Mouse (Mus musculus) intestine, embryonic 14.5 days (tissue): ENCODE data around the gene Dctpp1. TPM values are rescaled to one million over a fixed set of nuclear protein-coding genes. Genes with fewer than 3 reads are reported as not detected.

Experiments
- ATAC-seq: fragments of 200-750 bp; cut with Nextera tagmentation; replicated peaks from 2 replicates; pipeline ENCODE4 v1.8.0; 2017; ENCODE audit warnings: low read depth, moderate number of reproducible peaks, moderate TSS enrichment, moderate library complexity; ENCODE audit not compliant: low FRiP score, low TSS enrichment
- DNase-seq: peaks from one replicate; pipeline ENCODE4 v3.0.0-alpha.2; 2018; ENCODE audit warnings: low spot score
- H3K27ac ChIP-seq: fragments of 300-500 bp; sonication (generic); 2 replicates; pipeline ENCODE4 v1.5.1; 2014; ENCODE audit warnings: low read depth, mild to moderate bottlenecking, control low read depth
- H3K27me3 ChIP-seq: fragments of 300-500 bp; sonication (generic); replicated peaks from 2 replicates; pipeline ENCODE4 v1.6.1; 2014; ENCODE audit warnings: low read length, control low read depth; ENCODE audit not compliant: control insufficient read depth, insufficient read depth
- H3K36me3 ChIP-seq: fragments of 300-500 bp; sonication (generic); 2 replicates; pipeline ENCODE4 v1.6.1; 2014; ENCODE audit warnings: low read length, control low read depth; ENCODE audit not compliant: control insufficient read depth, insufficient read depth
- H3K4me1 ChIP-seq: fragments of 300-500 bp; sonication (generic); replicated peaks from 2 replicates; pipeline ENCODE4 v1.6.1; 2014; ENCODE audit warnings: low read length, control low read depth, mixed read lengths; ENCODE audit not compliant: control insufficient read depth, insufficient read depth
- H3K4me2 ChIP-seq: fragments of 300-500 bp; sonication (generic); 2 replicates; pipeline ENCODE4 v1.6.1; 2014; ENCODE audit warnings: low read length
- H3K4me3 ChIP-seq: fragments of 300-500 bp; sonication (generic); 2 replicates; pipeline ENCODE4 v1.5.1; 2014; ENCODE audit warnings: low read depth, low read length, control low read depth, mixed read lengths
- H3K9ac ChIP-seq: fragments of 300-500 bp; sonication (generic); 2 replicates; pipeline ENCODE4 v1.6.1; 2014; ENCODE audit warnings: mild to moderate bottlenecking, low read length
- H3K9me3 ChIP-seq: fragments of 300-500 bp; sonication (generic); 2 replicates; pipeline ENCODE4 v1.6.1; 2016; ENCODE audit warnings: low read length, control low read depth; ENCODE audit not compliant: control insufficient read depth
- WGBS: fragments of 180-500 bp; shearing (Covaris S2); extraction: QIAGEN DNeasy Blood & Tissue Kit; methylation state at CpG from one replicate; pipeline ENCODE4 v1.1.7; 2014; 5-methylcytosine and 5-hydroxymethylcytosine counted together
- polyA plus RNA-seq: library from polyadenylated mRNA; unstranded; fragments of >200 nt; fragmentation: Nextera tagmentation; extraction: Ambion mirVana; gene quantifications from 2 replicates; pipeline ENCODE4 v1.2.1, GENCODE M21; 2014

The Dctpp1 gene
- polyA plus RNA-seq, 1 experiment from 2014 or later: 305 TPM

DNA sequence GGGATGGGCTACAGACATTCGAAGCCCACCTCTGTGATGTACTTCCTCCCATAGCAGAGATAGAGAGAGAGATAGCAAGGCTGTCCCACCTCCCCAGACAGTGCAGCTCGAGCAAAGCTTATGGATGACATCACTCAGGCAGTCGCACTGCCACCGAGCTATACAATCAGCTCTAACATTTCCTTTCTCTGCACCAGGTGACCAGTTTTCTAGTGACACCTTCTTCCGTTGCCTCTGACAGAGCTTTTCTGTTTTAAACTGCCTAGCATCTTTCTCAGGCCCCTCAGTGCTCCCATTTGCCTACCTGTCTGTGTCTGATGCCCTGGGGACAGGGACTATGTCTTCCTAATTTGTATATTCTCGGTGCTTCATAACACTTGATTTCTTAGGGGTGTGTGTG, 40.1 kb downstream of the Dctpp1 start:
- 69% methylated on average over 6 of the region's 6 CpGs for WGBS
- no peak overlapping the region for H3K4me3 ChIP-seq

DNA sequence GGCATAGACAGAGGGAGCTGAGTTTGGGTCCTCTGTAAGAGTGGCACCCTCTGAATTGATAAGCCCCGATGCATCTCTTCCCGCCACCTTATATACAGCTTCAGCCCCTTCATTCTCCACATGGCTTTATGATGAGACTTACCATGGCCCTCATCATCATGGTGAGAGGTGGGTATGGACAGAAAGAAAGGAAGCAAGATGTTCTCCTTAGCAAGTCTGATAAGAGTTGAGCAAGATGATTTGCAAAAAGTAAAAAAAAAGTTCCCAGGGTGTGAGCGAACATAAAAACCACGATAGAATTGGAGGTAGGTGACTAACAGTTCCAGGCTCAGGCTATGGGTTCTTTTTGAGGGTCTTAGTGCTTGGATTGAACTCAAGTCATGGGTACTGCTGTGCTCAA, 41.8 kb downstream of the Dctpp1 start:
- Histone ChIP-seq H3K4me2 (no peak overlapping the region), H3K9me3 (no peaks in the 10 kb centered on the region), H3K27ac (no peak overlapping the region), H3K4me3 (no peak overlapping the region), H3K9ac (no peak overlapping the region), H3K27me3 (no peaks in the 10 kb centered on the region), H3K4me1 (no peaks in the 10 kb centered on the region; the same call in 1 of the 2 replicates), H3K36me3 (no peaks in the 10 kb centered on the region)
- whole genome bisulfite sequencing: 88% methylated on average over 4 of the region's 4 CpGs
- DNase-seq: no peak
- no peak for ATAC-seq

More for the DNA sequence above, 40.1 kb downstream of the Dctpp1 start:
- no peak overlapping the region for H3K27ac ChIP-seq
- no peak overlapping the region for H3K4me2 ChIP-seq
- H3K4me1 ChIP-seq: no peaks in the 10 kb centered on the region
- no peak for ATAC-seq
- H3K36me3 ChIP-seq: no peaks in the 10 kb centered on the region
- H3K27me3 ChIP-seq: no peaks in the 10 kb centered on the region
- H3K9me3 ChIP-seq: no peaks in the 10 kb centered on the region
- H3K9ac ChIP-seq: no peak overlapping the region
- DNase-seq: no peak

DNA sequence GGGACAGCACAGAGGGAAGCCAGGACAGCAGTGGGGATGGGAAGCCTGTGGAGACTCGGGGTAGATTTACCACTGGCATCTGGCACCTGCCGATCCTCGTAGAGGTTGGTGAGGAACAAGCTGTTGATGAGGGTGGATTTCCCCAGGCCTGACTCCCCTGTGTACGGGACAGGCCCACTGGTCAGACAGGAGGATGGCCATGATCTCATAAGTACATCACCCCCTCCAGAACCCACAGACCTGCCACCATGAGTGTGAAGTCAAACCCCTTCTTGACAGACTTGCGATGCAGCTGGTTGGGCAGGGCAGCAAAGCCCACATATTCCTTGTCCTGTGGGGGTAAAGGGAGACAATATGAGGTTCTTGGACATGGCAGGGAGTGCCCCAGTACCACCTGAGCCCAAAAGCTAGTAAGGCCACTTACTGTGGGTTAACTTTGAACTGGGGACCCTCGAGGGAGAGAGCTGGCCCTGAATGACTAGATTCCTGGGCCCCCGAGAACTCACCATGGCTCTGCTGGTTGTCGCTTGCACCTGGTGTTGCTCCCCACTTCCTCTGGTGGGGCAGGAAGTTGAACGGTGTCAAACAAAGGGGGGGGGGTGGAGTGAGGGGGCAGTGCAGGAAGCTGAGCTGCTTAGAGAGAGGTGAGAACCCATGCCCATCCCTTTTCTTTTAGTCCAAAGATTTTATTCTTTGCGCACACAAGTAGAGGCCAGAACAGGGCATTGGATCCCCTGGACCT, 42.4 kb downstream of the Dctpp1 start:
- no peak overlapping the region for H3K4me2 ChIP-seq
- no peak overlapping the region for H3K4me3 ChIP-seq
- ATAC-seq: no peak
- H3K27ac ChIP-seq: no peak overlapping the region
- H3K4me1 ChIP-seq: no peaks in the 10 kb centered on the region; the same call in 1 of the 2 replicates
- WGBS: 72% methylated on average over 10 of the region's 10 CpGs
- no peak for DNase-seq
- no peak overlapping the region for H3K9ac ChIP-seq
- no peaks in the 10 kb centered on the region for H3K9me3 ChIP-seq
- no peaks in the 10 kb centered on the region for H3K27me3 ChIP-seq
- H3K36me3 ChIP-seq: no peaks in the 10 kb centered on the region

DNA sequence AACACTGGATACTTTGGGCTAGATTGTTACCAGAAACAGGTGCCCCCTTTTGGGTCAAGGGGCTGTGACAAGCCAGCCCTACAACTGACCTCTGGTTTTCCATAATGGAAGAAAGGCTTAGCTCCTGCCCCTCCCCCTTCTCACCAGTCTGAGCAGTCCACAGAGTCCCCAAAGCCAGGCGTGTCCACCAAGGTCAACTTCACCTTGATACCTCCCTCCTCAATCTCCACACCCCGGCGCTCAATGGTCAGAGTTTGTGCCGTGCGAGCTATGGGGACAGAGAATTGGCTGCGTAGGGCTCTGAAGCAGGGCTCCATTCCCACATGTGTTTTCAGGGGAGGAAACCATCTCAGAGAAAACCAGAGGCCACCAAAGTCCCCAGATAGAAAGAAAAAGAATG, 43.0 kb downstream of the Dctpp1 start:
- H3K4me1 ChIP-seq: no peaks in the 10 kb centered on the region; the same call in 1 of the 2 replicates
- no peak overlapping the region for H3K27ac ChIP-seq
- H3K36me3 ChIP-seq: no peaks in the 10 kb centered on the region
- no peak for ATAC-seq
- no peaks in the 10 kb centered on the region for H3K27me3 ChIP-seq
- no peak overlapping the region for H3K4me2 ChIP-seq
- H3K9ac ChIP-seq: no peak overlapping the region
- no peaks in the 10 kb centered on the region for H3K9me3 ChIP-seq
- no peak for DNase-seq
- no peak overlapping the region for H3K4me3 ChIP-seq
- 85% methylated on average over 6 of the region's 6 CpGs for WGBS

- Histone ChIP-seq H3K4me3 (no peak overlapping the region), H3K9me3 (no peaks in the 10 kb centered on the region), H3K9ac (no peak overlapping the region), H3K4me1 (no peaks in the 10 kb centered on the region; the same call in 1 of the 2 replicates), H3K36me3 (no peaks in the 10 kb centered on the region), H3K4me2 (no peak overlapping the region), H3K27ac (no peak overlapping the region), H3K27me3 (no peaks in the 10 kb centered on the region)
- 93% methylated on average over 4 of the region's 5 CpGs for WGBS
- DNase-seq (no peak), ATAC-seq (no peak)
Observed at GRCm38 (mm10) chr7:127216307-127216706, 44.2 kb downstream of the Dctpp1 start.

- DNase-seq (peak; percentile 81), ATAC-seq (peak; percentile 37)
- WGBS: 22% methylated on average over 33 of the region's 33 CpGs
- Histone ChIP-seq H3K9ac (peak overlapping the region; percentile 2; the same call in 1 of the 2 replicates), H3K27ac (no peak overlapping the region), H3K27me3 (no peaks in the 10 kb centered on the region), H3K4me2 (peak overlapping the region; percentile 47), H3K36me3 (no peaks in the 10 kb centered on the region), H3K9me3 (no peaks in the 10 kb centered on the region), H3K4me3 (peak overlapping the region; percentile 11), H3K4me1 (no peaks in the 10 kb centered on the region; the same call in 1 of the 2 replicates)
Observed at GRCm38 (mm10) chr7:127214981-127215871, 45.3 kb downstream of the Dctpp1 start.

DNA sequence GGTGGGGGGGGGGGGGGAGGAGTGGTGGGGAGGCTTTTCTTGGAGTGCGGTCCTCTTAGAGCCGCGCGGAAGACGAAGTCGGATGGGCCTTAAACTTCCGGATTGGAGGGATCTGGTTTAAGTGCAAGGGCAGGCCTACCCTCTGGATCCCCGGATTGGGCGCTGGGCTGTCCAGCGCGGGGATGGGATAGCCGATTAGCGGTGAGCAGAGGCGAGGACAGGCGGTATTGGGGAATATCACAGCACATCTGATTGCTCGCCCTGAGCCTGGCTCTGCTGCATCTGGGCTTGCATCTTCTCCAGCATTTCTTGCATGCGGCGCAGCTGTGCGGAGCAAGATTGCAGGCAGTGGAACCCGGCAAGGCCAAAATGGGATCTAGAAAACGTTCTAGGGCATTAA, 46.0 kb downstream of the Dctpp1 start:
- Histone ChIP-seq H3K9me3 (no peaks in the 10 kb centered on the region), H3K4me2 (peak overlapping the region; percentile 47), H3K4me3 (peak overlapping the region; percentile 11), H3K36me3 (no peaks in the 10 kb centered on the region), H3K27ac (no peak overlapping the region), H3K27me3 (no peaks in the 10 kb centered on the region), H3K4me1 (peaks cover 2% of the 10 kb centered on the region), H3K9ac (peak overlapping the region; percentile 2; the same call in 1 of the 2 replicates)
- DNase-seq (no peak), ATAC-seq (no peak)
- WGBS: 30% methylated on average over 21 of the region's 21 CpGs

DNA sequence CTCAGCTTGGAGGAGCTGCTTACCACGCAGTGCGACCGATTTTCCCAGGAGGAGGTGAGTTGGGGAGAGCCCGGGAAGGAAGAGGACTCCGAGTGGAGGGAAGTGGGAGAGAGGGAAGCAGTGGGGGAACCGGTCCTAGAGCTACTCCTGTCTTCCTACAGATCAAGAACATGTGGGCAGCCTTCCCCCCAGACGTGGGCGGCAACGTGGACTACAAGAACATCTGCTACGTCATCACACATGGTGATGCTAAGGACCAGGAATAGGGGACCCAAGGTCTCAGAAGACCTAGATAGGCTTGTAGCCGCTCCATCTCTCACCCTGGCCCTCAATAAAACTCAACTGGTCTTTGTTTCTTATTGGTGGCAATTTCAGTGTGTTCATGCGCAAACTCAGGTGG, 46.6 kb downstream of the Dctpp1 start:
- Histone ChIP-seq H3K4me1 (peaks cover 5% of the 10 kb centered on the region), H3K27me3 (no peaks in the 10 kb centered on the region), H3K9ac (no peak overlapping the region), H3K4me2 (peak overlapping the region; percentile 47; the same call in 1 of the 2 replicates), H3K4me3 (no peak overlapping the region), H3K9me3 (no peaks in the 10 kb centered on the region), H3K27ac (no peak overlapping the region), H3K36me3 (no peaks in the 10 kb centered on the region)
- WGBS: 50% methylated on average over 12 of the region's 12 CpGs
- ATAC-seq: no peak
- DNase-seq: no peak
